Mouse (Mus musculus) gastrocnemius, adult 18-20 months (tissue): Measurements from ENCODE around the gene Dpyd. TPM values are rescaled to one million over a fixed set of nuclear protein-coding genes. Genes with fewer than 3 reads are reported as not detected.

Experiments used
- DNase-seq: peaks from one replicate; pipeline ENCODE4 v3.0.0; 2021; ENCODE audit warnings: low spot score
- total RNA-seq, 2 experiments: library from RNA; stranded (reverse); gene quantifications; 2 replicates each; pipeline ENCODE4 v1.2.3; 2021

Dpyd gene
- total RNA-seq, 2 experiments from 2014 or later = 2.1 to 3.0 TPM

DNA sequence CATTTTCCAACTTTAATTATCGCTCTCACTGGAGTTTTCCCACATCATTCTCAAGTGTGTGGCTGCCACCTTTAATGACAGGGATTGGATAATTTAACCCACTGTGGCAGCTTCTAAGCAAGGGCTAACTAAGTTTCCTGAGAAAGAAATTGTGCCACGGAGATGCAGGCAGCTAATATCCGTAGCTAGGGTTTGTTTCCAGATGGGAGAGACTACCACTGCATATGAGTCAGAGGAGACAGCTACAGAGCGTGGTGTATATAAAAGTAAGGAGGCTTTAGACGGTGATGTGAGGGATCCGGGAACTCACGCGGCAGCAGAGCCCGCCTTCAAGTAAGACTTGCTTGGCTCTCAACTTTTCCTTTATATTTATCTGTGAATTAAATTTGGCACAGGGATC, 505.3 kb downstream of the Dpyd start:
- no peak for DNase-seq

DNA sequence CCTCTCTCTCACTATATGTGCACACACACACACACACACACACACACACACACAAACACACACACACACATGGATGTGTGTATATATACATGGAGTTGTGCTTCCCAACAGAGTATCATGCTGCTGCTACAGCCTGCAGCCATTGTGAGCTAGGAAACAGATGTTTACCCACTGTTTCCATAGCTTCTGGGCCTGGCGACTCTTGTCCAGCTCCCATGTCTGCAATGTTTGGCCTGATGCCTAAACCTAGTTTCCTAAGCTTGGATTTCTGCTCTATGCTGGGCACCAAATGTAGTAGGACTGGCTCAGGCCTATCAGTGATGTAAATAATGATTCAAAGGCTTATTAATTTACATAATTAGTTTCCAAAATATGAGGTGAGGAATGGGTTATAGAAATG, 524.7 kb downstream of the Dpyd start:
- DNase-seq = no peak

DNA sequence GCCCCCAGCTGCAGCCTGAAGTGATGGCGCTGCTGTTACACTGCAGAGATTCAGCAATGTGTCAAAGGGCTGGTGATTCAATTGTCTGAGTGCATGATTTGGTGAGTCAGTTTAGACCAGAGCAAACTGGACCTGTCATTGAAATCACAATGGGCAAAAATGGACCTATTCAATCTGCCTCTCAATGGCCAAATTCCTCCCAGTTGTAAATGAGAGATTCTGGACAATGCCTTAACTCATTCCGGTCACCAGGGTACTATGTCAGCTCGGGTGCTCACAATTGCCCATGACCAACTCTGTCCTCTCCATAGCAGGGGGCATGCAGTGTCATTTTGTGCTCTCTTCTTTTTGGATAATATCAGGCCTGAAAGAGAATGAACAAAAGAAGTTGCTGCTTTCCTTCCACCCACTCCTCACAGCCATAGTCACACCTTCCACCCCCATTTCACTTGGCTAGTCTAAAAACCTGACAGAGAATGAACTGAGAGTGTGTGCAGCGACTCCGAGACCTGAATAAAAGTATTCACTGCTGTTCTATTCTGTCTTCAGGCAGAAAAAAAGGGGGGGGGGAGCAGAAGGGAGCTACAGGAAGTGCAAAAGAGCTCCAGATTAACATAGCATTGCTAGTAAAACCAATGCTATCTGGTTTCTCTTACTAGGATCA, 533.4 kb downstream of the Dpyd start:
- no peak for DNase-seq

DNA sequence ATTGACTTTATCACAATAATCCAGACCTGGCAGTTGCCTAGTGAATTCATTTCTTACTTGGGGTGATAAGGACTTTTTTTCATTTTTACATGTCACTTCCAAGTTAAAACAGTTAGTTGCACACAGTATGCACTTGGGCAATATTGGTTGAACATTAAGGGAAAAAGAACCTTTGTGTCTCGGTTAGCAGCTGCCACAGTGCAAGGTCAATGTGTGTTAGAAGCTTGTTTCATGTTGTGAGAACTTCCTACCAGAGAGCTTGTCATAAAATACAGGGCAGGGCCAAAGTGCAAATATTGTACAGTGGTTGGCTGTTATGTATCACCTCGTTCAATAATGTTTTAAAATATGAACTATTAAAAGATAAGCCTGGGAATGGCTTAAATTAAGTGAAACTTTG, 564.1 kb downstream of the Dpyd start:
- no peak for DNase-seq

DNA sequence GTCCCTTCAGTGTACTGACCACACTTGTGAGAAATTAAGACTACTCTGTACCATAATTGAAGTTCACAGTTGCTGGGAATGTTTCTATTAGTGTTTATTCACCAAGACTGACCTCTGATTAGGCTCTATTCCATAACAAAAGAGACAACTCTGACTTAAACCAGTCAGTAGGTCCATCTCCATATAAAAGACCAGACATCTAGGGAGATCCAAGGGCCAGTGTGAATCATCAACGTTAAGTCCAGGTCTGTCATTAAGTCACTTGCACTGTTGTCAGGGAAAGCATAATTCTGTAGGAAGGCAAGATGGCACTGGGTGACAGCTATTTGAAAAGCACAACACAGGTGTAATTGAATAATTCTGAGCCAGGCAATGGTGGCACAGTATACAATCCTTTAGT, 566.1 kb downstream of the Dpyd start:
- DNase-seq = no peak

DNA sequence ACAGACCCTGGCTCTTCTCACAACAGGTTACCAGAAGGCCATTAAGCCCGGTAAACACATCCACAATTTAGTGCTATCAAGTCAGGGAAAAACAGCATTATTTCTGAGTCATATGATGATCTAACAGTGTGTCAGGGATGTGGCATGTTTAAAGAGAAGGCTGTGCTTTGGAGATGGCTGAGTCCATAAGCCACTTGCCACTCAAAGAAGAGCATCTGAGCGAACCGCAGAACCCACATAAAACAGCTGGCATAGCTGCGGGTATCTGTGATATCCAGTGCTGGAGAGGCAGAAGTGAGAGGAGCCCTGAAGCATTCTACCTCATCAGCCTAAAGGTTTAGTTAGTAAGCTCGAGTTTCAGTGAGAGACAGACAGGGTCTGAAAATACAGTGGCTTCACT, 581.1 kb downstream of the Dpyd start:
- DNase-seq = no peak

DNA sequence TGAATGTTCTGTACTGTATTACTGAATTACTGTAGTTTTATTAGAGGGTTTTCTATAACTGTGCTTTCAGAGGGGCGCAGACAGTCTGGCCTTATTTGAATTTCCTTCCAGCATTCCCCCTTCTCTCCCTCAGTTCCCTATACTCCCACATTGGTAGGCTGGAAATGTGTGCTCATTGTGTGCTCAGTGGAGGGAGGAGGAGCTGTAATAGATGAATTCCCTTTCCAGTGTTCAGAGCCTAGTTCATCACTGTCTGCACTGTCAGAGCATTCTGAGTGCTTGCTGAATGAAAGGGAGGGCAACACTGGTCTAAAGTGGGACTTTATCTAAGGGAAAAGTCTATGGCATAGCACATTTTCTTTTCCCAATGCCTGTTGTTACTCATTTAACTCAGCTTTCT, 582.9 kb downstream of the Dpyd start:
- no peak for DNase-seq

DNA sequence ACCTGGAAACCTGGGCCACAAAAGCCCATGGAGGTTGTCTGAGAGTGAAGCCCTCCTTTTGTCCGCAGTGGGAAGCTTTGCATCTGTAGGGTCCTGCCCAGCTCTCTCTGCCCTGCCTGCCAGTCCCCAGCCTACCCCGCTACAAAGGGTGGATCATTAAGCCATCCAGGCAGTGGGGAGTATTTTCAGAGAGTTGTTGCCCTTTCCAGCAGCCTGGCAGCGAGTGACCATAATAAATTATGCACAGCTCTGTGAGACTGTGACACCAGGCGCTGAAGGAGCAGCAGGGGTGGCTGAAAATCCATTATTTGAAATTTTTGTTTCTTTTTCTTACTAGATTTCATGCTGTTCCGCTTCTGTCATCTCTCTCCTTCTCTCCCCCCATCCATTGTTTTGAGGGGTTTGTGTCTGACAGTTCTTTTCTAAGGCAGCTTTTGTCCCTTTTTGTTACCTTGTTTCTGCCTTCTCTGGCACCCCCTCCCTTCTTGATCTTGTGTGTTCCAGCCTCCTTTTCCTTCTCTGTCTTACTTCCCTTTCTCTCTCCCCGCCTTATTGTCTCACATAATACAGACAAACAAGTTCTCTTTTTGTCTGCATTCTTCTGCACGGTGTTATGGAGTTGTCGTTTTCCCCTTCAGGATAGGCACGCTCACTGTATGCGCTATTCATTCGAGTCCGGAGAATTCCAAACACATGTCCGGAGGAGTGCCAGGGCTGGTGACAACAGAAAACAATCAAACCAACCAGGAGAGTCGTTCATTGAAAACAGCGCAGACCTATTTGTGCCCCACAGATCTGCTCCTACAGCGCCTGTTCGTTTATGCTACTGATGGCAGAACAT, 592.9 kb downstream of the Dpyd start:
- DNase-seq = no peak

DNA sequence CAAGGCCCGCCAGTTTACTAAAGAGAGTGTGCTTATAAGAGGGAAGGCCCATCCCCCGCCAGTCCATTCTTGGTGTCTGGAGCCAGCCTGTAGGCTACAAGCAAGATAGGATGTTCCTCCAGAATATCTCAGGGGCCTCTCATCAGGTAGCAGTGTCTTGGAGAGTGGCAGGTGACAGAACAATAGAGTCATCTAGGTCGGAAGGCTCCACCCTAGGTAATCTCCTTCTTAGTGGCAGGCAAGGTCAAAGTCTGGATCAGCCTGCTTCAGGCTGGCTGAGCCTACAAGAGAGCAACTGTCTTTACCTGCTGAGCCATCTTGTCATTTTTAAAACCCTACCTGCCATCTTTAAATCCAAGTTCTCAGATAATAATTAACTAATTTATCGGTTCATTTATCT, 596.7 kb downstream of the Dpyd start:
- no peak for DNase-seq

DNA sequence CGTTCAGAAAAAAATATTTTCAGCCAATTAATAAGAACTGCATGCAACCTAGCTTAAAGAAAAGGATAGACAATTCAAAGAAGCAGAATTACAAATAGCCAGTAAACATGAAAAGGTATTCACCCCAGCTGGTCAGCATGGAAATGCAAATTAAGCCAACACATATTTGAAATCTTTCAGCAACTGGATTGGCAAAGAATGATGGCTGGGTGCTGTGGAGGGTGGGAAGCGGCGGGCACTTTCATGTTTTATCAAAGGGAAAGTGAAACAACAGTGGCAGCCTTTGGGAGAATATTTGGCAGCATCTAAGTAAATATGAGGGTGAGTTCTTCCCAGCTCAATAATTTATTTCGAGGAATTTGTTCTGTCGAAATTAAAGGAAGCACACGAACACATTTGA, 603.8 kb downstream of the Dpyd start:
- DNase-seq = no peak

DNA sequence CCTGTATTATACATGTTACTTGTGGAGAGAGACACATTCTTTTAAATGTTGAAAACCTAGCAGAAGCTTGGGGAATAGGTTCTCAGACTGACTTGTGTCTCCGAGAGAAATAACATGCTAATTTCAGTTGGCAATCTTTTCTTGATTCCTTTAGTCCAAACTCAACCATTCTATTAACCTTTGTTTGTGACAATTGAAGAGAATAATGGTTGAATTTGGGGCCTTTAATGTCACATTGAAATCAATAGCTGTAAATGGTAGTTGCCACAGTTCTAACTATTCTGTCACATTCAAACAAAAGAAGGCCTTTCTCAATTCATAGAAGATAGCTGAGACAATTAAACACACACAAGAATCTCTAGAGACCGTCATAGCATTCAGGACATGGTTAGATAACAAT, 606.2 kb downstream of the Dpyd start:
- DNase-seq = no peak

DNA sequence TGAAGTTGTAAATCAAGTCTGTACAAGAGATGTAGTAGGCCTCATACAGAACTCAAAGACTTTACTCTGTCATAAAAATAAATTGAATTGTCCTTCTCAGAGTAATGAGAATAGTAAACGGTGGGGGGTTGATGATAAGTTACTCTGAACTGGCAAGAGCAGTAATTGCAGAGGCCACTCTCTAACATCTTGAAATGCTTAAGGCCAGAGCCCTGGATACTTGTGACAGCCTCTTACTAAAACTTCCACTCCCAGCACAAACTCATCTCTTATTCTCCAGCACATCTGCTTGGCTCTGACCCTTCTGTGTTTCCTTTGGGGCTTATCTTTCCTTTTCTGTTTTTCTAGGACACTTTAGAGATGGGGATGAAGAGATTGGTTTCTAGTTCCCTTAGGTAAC, 606.7 kb downstream of the Dpyd start:
- peak; percentile 15 for DNase-seq

DNA sequence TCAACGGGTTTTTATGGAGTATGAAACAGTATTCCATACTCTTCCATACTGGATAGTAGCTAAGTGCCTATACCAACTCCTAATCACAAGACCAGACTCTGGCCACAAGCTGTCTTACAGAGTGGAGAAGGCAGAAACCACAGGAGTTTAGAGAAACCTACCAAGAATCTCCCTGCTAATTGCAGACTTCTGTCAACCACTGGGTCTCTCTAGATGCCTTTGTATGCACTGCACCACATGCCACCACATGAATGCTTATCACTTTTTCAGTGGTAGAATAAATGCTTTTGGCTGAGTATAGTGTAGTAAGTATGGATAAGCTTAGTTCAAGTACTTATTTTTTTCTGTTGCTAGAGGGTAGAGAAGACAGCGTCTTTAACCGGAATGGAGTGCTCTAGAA, 621.3 kb downstream of the Dpyd start:
- no peak for DNase-seq

DNA sequence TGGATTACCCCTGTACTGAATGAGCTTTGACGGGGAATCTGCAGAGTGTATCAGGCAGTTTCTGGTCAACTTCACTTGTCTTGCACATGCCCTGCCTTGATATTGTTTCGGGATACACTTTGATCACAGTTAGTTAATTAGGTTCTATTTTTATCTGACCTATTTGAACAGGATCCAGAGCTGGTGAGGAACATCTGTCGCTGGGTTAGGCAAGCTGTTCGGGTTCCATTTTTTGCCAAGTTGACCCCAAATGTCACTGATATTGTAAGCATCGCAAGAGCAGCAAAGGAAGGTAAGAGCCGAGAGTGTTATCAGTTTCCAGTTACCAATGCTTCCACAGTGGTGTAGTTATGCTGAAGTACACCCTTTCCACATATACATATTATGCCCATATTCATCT, 632.1 kb downstream of the Dpyd start:
- DNase-seq = no peak

DNA sequence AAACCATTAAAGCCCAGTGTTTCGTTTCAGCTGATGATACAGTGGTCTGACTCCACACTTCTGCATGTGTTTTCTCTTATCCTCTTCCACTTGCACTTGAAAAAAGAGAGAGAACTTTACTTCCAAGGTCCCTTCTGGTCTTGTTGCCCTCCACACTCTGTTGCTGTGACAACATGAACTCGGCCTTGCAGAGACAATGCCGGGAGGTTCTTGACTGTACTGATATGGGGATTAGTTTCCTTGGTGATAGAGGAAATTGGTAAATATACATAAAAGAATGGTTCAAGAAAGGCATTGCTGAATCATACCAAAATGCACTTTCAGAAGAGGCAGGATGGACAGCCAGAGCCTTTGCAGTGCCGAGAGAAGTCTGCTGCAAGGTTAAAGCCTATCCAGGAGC, 633.7 kb downstream of the Dpyd start:
- no peak for DNase-seq

DNA sequence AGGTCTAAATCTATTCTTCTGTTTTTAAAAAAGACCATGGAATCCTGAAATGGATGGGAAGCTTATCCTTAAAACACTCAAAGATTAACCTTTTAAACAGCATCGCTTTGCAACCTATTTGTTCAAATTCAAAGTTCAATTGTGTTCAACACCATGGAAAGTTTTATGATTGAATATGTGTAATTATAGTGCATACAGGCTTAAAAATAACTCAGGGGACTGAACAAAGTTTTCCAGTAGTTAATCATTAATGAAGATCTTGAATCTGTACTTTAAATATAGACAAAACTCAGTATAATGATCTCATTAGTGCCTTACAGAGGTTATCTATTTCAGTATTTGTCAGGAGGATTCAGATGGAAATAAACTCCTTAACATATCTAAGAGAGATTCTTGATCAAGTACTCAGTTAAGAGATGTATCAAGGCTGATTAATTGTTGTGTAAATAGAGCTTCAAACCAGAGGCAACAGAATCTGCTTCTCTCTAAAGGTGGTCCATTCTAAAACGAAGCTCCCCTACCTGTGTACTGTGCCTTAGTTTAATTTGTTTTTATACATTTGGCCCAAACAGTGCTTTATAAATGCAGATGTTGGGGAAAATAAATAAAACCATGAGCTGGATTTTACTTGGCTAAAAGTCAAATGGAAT, 659.0 kb downstream of the Dpyd start:
- no peak for DNase-seq

DNA sequence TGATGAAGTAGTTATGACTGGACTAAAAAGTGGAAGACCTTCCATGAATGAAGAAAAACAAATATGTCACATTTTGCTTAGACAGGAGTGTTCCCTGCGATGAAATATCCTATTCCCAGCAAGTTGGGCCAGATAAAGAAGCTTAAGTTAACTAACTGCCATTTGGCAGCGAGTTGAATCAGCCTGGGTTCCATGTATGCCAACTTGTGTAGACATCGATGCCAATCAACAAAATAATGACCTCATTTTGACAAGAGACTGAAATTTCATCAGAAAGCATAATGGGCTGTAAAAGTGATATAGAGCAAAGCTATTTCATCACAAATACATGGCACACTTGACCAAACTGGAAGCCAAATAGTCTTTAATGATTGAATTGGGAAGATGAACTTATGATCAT, 681.3 kb downstream of the Dpyd start:
- no peak for DNase-seq

DNA sequence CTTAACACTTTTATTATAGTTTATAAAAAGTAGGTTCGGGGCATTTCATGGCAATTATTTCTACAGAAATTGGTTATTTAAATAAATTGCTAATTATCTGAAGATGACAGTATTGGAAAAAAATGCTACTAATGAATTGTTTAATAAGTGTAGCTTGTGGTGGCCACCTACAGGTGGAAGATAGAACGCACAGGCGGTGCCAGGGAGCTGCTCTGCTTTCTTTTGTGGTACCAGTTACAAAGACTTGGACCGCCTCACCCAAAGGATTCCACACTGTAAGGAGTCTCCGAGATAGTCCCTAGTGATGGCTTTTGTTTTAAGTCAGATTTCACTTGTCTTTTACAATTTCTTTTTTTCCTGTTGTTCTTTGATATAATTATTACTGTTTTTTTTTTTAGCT, 694.6 kb downstream of the Dpyd start:
- no peak for DNase-seq

DNA sequence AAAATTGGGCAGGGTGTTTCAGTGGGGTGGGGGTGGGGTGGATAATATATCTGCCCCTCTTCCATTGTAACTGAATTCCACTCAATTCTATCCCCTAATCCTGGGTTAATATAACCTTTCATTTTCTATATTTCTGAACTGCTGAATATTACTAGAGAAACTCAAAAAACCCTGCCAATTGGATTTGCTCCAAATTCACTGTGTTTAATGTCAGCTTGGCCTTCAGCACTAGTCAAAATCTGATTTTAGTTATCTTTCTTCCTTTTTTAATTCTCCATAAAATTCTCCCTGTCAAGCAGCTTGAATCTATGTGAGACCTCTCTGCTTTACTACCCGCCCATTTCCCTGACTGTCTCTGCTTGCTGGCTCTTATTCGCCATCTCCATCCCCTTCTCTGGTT, 713.3 kb downstream of the Dpyd start:
- DNase-seq = no peak

DNA sequence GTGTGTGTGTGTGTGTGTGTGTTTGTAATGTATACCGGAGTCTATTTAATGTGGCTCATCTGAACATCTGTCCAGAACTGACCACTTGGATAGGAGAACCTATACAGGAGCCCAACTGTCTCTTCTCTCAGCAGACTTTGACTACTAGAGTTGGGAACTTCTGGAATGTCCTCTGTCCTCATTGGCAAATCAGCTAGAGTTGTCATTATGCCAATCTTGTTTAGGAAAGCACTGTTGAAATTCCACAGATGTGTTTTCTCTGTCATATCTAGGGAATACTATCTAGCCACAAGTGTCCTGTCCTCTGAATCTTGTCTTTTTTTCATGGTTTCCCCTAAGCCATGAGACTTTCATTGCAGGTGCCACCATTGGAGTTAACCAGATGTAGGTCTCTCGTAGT, 718.7 kb downstream of the Dpyd start:
- no peak for DNase-seq

DNA sequence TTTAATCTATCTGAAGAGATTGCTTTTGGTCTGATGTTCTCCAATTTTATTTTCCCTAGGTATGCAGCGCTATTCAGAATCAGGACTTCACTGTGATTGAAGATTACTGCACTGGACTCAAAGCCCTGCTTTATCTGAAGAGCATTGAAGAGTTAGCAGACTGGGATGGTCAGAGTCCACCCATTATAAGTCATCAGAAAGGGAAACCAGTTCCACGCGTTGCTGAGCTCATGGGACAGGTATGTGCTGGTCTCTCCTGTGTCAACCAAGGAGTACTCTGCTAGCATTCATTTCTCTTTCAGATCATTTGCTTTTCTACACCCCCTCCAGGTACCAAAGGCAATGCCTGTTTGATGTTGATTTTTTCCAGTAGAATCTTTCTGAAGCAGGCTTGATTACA, 752.8 kb downstream of the Dpyd start:
- DNase-seq = no peak

DNA sequence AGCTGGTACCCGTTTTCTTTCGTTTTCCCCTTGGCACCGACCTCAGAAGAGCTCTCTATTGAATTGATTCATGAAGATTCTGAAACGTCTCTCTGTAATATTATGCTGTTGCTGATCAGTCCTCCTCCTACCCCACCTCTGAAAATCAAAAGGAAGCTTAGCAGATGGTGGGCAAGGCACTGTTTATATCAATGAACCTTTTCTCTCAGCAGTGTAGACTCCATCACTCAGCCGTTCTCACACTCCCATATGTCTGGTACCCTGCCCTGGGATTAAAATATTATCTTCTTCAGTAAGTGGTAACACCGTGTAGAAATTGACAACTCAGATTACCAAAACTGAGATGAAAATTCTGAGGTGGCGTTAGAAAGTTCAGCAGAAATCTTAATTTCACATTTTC, 767.1 kb downstream of the Dpyd start:
- no peak for DNase-seq
